Mouse (Mus musculus) liver, adult 2 months (tissue): ENCODE results near the gene Ncf1.

Experiments used
- CTCF ChIP-seq: fragments of 200-500 bp; IDR thresholded peaks from 2 replicates; pipeline ENCODE4 v1.5.1; 2011; ENCODE audit warnings: low read depth, low read length, control low read depth
- POLR2A ChIP-seq: fragments of 200-500 bp; IDR thresholded peaks from 2 replicates; pipeline ENCODE4 v1.6.1; 2011; ENCODE audit warnings: low read length, control low read depth; ENCODE audit not compliant: insufficient read depth; ENCODE audit errors: extremely low read depth

- TF ChIP-seq CTCF (no peak), POLR2A (no peak)
These were observed 7.4 kb upstream of the Ncf1 start for GRCm38 (mm10) chr5:134236796-134237195.
